Mouse (Mus musculus): Measurements from ENCODE around the gene Mier1.
"Not testable (repeated sequence)": the region's sequence is repeated elsewhere in the genome, so short reads cannot be mapped to it uniquely, and the experiment has no call there.

Mier1 gene

DNA sequence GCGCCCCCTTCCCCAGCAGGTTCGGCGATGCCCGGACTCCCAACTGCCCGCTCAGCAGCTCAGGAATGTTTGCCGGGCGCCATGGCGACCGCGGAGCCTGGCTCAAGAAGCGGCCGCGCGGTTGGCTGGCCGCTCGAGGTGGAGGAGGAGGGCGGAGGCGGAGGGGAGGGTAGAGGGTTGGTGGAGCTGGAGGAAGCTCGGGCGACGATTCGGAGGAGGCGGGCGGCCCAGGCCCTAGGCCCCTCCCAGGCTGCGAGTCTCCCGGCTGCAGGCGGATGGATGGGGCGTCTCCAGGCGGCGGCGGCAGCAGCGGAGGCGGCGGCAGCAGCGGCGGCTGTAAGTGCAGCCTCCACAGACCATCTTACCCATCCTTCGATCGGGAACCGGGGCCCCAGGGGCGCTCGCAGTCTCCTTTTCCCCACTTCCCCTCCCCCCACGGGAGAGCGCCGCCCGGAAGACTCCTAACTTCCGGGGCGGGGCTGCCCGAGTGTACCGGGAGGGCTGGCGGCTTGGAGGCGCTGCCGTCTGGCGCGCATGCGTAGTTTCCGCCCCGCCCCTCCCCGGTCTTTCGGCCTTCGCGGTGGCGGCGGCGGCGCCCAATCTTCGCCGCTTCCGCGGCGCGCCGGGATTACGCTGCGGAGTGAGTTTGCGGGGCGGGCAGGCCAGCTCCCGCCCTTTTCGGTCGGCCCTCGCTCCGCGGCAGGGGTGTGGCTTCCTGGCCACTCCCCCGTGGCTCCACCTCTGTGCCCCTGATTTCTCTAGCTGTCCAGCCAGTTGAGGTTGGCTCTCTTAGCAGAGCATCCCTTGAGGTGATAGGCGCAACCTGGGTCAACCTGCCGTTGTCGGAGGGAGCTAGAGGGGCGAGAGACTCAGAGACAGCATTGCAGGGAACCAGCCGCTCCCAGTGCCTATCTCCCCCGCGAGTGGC lies at the start of gene Mier1, which contains the start of gene Wdr78:
TSS of gene Mier1 (plus strand) at position 207 of the 928 bp plus-strand sequence.
TSS of gene Wdr78 (minus strand) at position 372 of the 928 bp plus-strand sequence.
- peak; percentile 96 for DNase-seq

- no peak for DNase-seq
Observed at GRCm38 (mm10) chr4:103064421-103064820, 49.8 kb upstream of the Mier1 start.

DNA sequence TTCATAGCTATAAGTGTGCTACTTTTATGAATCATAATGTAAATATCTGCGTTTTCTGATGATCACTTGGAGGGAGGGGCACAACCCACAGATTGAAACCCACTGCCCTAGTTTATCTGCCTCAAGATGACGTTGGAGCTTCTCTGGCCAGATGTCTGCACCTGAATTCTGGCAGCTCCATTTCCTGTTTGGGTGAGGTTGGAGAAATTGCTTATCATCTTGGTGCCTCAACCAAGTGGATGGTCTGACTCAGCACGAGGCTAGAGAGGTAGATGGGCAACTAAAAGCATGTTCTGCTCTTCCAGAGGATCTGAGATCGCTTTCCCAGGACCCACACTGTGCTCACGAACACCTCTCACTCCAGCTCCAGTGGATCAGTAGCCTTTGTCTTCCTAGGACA lies 49.2 kb upstream of the Mier1 start:
- DNase-seq, result no peak

DNA sequence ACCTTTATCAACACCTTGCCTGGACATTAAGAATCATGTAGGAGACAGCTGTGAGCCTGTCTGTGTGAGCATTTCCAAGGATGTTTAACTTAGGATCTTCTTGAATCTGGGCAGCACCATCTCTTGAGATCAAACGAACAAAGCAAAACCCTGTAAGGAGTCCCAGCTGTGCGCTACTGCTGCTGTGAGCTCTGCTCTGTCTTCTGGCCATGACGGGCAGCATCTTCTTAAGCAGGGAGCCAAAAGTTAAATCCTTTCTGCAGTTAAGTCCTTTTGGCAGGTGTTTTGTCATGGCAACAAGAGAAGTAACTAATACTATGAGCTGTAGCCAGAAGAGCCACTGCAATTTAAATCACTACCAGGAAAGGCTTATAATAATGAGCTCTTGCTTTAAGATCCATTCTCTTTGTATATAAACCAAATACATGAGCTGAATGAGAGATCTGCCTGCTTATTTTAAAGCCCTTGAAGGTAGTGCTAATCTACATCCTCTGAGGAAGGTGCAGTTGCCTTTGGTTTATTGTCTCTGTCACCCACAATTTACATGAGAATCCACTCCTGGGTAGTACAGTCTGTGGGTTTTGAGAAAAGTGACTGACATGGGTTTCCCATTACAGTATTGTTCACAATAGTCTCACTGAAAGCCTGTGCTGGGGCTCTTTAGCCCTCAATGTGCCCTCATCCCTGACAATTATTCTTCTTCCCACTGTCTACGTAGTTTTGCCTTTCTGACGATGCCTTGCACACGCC lies 46.1 kb upstream of the Mier1 start:
- DNase-seq, result no peak

GRCm38 (mm10) chr4:103070631-103071030 lies 43.6 kb upstream of the Mier1 start:
- no peak for DNase-seq

- no peak for DNase-seq
Observed at GRCm38 (mm10) chr4:103085237-103085636, 29.0 kb upstream of the Mier1 start.

DNA sequence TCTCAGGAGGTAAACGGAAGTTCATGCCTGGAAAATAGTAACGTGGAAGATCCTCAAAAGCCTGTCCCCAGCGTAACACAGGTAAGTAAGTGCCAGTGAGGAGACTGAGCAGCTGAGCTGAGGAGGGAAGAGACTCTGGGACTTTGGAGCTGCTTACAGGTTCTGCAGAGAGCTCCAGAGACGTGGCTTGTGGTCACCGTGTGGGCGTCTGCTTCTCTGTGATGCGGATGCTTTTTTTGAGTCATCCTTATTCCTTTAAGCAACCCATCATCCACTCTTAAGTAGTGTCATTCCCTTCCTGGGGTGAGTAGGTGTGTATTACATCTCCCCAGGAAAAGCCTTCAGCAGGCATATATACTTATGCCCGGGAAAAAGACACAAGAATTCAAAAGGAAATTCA lies 18.3 kb upstream of the Mier1 start:
- no peak for DNase-seq

DNA sequence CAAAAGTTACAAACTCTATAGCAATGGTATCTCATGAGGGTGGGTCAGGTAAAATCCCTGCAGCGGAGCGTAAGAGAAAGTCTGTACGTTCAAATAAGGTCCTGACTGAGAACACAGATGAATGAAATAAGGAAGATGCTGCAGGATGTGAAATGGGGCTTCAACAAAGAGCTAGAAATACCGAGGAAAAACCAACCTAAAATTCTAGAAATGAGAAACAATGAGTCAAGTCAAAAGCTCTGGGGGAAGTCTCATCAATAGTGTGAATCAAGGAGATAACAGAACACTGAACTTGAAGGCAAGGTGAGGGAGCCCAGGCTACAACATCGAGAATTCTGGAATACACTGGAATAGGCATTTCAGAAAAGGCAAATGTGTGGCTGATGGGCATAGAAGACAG lies 15.7 kb upstream of the Mier1 start:
- no peak for DNase-seq

DNA sequence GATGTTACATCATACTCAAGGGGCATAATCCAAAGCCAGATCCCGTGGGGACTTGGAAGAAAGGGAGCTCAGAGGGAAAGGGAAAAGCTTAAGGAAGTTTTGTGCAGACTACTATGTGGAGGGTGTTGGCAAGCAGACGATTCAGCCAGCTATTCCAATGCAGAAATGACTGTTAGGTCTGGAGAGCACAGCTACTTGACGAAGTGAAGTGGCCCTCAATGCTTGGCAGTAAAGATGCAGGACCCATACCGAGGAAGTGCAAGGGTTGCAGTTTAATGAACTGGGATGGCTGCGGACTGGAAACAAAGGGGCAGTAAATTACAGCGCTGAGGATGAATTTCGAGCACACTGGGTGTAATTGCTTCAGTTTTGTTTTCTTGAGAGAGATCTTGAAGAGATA lies 1.5 kb upstream of the Mier1 start:
- no peak for DNase-seq

- no peak for DNase-seq
Observed at GRCm38 (mm10) chr4:103113402-103113801, 788 bp upstream of the Mier1 start.

DNA sequence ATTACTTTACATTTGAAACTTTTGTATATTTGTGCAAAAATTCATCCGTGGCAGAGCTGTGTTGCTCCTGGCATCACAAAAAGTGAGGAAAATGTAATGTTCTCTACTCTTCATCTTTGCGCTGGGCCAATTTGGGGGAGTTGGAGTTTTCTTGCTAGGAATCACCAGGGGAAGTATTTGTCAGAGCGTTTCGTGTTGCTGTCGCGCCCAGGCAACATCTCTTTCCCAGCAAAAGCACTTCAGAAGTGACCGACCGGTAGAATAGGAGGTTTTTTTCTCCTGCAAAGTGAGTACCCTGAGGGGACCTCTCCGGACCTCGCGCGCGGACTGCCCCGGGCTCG lies 4.7 kb downstream of the Mier1 start:
- no peak for DNase-seq

GRCm38 (mm10) chr4:103119229-103120027 lies 5.2 kb downstream of the Mier1 start:
- DNase-seq, result peak; percentile 74

- no peak for DNase-seq
Observed at GRCm38 (mm10) chr4:103120028-103120384, 5.8 kb downstream of the Mier1 start.

DNA sequence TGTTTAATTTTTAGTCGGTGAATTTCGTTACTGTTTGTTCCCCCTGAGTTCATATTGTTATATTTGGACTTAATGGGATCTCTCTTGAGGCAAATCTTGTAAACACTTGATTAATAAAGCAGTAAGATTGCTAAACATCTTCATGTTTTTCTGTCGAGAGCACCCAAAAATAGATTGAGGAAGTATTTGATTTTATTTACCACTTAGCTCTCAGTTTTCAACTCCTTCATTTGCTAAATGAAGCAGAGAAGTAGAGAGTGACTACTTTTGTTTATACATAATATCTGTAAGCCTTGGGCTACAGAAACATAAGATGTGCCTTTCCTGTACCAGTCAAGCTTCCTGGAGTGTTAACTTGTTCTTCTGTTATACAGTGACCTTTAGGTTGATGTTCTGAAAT lies 6.2 kb downstream of the Mier1 start:
- DNase-seq, result no peak

- no peak for DNase-seq
Observed at GRCm38 (mm10) chr4:103120874-103121389, 6.7 kb downstream of the Mier1 start.

DNA sequence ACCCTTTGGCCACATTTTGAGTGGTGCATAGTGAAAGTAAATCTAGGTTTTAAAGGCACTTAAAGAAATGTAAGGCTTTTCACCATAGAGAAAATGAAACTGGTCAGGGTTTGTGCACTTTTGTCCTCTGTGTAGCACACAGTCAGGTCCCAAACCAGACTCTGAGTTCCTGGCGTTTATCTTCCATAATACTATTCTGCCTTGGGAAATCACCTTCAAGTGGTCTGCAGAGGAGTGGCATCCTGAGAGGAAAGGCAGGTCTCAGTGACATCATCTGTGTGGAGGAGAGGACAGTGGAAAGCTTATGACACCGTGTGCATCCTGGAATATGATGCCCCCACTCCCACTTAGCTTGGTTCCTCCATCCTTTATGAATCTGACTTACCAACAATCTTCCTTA lies 8.9 kb downstream of the Mier1 start:
- DNase-seq, result no peak

- DNase-seq, result no peak
Observed at GRCm38 (mm10) chr4:103123606-103124005, 9.4 kb downstream of the Mier1 start.

DNA sequence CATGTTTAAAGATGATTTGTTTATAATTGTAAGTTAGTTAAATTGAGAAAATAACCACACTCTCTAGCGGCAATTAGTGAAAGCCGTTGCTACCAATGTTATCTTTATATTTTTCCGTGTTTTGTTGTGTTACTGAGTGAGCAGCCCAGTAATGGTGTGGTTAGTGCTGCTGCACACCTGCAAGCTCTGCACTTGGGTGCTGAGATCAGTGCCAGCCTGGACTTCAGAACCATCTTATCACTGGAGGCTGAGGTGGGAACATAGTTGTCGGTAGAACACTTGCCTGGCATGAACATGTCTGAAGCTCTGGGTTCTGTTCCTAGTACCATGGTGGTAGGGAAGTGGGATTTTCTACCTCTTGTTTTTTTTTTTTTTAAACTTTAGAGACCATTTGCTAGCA lies 12.3 kb downstream of the Mier1 start:
- no peak for DNase-seq

DNA sequence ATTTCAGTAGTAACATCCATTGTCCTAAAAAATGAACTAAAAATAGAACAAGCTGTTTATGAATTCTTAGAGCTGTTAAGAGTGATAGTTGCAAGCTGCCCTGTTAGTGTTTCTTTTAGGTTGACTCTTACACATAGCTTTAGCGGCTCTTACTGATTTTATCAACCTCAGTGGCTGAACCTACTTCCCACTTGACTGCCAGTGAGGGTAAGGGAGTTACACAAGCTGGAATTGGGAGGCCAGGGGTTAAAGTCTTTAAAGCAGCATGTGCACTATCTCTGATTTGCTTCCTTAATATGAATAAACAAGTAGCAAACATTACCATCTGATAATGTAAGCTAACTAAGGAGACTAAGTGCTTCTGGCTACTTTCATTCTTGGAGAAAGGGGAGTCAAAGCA lies 22.8 kb downstream of the Mier1 start:
- DNase-seq, result no peak

- DNase-seq, result peak; percentile 77
Observed at GRCm38 (mm10) chr4:103146339-103146738, 32.1 kb downstream of the Mier1 start.

GRCm38 (mm10) chr4:103151946-103152345 lies 37.8 kb downstream of the Mier1 start:
- DNase-seq, result no peak

- DNase-seq, result no peak
Observed at GRCm38 (mm10) chr4:103158781-103159180, 44.6 kb downstream of the Mier1 start.

DNA sequence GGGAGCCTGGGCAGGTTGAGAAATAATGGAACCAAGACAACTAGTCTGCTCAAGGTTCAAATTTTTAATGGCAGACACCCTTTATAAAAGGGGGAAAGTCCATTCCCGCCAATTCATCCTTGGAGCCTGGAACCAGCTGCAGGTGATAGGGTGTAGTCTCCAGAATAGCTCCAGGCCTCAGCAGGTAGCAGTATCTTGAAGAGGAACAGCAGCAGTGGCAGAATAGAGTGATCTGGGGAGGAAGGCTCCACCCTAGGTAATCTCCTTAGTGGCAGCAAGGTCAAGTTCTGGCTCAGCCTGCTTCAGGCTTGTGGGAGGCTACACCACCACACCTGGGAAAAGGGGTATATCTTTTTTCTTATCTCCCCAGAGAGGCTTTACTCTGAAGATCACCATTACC lies 52.0 kb downstream of the Mier1 start:
- not testable (repeated sequence) for DNase-seq
